Mouse (Mus musculus): Measurements from ENCODE around the gene Mgam.

DNA sequence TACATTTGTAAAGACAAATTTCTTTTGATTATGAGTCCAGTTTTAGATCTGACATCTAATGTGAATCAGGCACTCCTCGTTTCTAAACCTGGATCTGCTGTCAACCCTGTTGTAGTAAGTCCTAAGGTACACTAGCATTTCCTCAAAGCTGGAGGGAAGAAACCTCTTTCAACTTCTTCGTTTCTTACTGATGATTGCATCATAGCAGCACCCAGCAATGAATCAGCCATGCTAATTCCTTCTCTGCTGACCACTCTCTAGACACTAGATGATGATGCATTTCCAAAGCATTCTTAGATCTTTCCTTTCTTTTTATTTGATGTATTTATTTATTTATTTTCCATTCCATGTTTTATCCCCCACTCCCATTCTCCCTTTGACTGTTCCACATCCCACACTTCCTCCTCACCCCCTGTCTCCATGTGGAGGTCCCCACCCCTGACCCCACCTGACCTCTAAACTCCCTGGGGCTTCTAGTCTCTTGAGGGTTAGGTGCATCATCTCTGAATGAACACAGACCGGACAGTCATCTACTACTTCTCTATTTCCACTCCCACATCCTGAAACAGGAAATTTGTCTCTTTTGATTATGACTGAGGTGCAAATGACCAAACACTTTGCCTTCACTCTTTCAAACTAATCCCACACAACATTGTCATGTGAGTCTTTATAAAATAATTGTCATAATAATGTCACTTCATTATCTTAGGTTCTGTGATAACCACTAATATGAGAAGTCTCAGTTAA, 33.7 kb upstream of the Mgam start:
- TF ChIP-seq CTCF (IDR thresholded peaks at IDR 0.05) (no peak), EP300 (IDR thresholded peaks at IDR 0.05) (no peak)
